Mouse (Mus musculus): ENCODE measurements around the gene Rfx3.

DNA sequence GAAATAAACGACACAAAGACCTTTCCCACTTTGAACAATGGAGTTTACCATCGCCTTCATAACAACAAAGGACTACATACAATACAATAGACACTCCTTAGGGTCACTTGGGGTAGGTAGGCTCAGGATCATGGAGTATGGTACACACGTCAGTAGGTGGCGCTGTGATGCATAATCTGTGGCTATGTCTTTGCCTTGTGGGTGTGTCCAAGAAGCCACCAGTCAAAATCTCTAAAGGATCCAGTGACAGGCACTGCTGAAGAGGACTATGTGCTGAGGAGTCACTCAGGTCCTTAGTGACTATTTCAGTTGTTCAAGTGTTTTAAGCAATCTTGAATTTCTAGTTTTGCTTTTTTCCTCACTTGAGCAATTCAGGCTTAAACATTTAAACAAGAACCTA, 230.9 kb downstream of the Rfx3 start:
- TF ChIP-seq GATA1 (IDR thresholded peaks at IDR 0.05; ENCODE audit: low read depth, low read length) (no peak), CTCF (IDR thresholded peaks at IDR 0.05 in 2 of 3, conservative IDR thresholded peaks at IDR 0.05 in 1 of 3; ENCODE audit: control insufficient read depth in 1 of 3, insufficient read depth in 1 of 3, low read depth in 2 of 3, low read length in 3 of 3, poor library complexity in 1 of 3, severe bottlenecking in 1 of 3) (peak; percentile 51 to 78 (median 72); a peak in 5 of 6 replicates), NRF1 (IDR thresholded peaks at IDR 0.05; ENCODE audit: insufficient read depth, low read depth, low read length, poor library complexity, severe bottlenecking) (no peak), POLR2A (IDR thresholded peaks at IDR 0.05; ENCODE audit: control insufficient read depth in 1 of 2, insufficient read depth in 1 of 2, low read depth in 1 of 2, low read length in 2 of 2, poor library complexity in 1 of 2) (no peak), EP300 (IDR thresholded peaks at IDR 0.05; ENCODE audit: low read depth in 1 of 2, low read length in 2 of 2) (no peak), RAD21 (IDR thresholded peaks at IDR 0.05; ENCODE audit: low read depth, low read length) (peak; percentile 68), USF1 (IDR thresholded peaks at IDR 0.05; ENCODE audit: low read depth, low read length) (no peak), E2F4 (IDR thresholded peaks at IDR 0.05; ENCODE audit: borderline replicate concordance, low read depth, low read length) (no peak)
